Mouse (Mus musculus) heart, adult 8-10 months (tissue): ENCODE data around the gene Gdi2. TPM values are rescaled to one million over a fixed set of nuclear protein-coding genes. Genes with fewer than 3 reads are reported as not detected.

Experiments used
- DNase-seq: peaks from one replicate; pipeline ENCODE4 v3.0.0; 2022; ENCODE audit warnings: low spot score
- total RNA-seq, 4 experiments: library from RNA; stranded (reverse); gene quantifications; 2 replicates each; pipeline ENCODE4 v1.2.4; 2022

Gene Gdi2
- total RNA-seq, 4 experiments from 2014 or later, result 235 to 261 (median 251) TPM

DNA sequence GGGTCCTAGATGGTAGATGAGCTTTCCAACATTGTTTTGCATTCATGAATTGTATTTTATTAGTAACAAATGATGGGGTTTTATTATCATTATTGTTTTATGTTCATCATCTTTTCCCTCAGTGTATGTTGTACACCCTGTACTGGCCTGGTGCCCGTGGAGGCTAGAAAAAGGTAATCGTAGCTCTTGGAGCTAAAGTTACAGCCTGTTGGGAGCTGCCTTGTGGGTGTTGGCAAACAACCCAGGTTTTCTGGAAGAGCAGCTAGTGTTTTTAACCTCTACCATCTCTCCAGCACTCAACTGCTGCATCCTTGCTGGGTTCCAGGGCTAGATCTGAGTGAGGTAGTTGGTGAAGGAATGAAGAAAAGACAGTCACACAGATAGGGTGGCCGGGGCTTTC lies 9.5 kb downstream of the Gdi2 start:
- DNase-seq, result peak; percentile 48

GRCm38 (mm10) chr13:3547856-3548255 lies 10.0 kb downstream of the Gdi2 start:
- DNase-seq, result no peak

DNA sequence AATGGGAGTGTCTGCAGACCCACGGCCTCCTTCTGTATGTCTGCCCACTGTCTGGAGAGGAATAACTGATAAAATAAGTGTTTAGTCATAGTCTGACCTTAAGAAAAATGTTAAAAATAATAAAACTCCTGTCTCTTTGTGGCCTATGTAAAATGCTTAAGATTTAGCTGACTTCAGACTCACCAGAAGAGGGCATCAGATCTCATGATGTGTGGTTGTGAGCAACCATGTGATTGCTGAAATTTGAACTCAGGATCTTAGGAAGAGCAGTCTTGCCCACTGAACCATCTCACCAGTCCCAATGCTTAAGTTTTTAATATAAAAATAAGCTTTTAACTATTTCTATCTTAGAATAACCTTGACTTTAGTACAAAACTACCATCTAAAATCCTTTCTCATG lies 25.3 kb downstream of the Gdi2 start:
- no peak for DNase-seq

GRCm38 (mm10) chr13:3563953-3564352 lies 26.1 kb downstream of the Gdi2 start:
- DNase-seq, result no peak

- DNase-seq, result no peak
Measured at GRCm38 (mm10) chr13:3590789-3591188, 52.9 kb downstream of the Gdi2 start.

DNA sequence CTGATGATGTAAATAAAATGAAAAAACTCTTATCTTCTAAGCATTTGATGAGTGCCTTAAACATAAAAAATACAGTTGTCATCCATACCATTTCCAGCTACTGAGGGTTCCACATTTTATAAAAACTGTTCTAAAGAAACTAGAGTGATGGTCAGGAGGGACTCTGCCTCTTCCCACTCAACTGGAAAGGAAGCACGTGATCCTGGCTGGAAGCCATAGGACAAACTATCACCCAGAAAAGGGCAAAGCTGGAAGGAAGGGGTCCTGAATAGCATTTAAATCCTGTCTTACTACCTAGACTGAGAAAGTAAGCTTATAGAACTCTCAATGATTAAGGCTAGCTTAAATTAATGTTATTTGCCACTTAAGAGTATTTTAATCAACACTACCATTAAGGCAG lies 56.4 kb downstream of the Gdi2 start:
- DNase-seq, result no peak

DNA sequence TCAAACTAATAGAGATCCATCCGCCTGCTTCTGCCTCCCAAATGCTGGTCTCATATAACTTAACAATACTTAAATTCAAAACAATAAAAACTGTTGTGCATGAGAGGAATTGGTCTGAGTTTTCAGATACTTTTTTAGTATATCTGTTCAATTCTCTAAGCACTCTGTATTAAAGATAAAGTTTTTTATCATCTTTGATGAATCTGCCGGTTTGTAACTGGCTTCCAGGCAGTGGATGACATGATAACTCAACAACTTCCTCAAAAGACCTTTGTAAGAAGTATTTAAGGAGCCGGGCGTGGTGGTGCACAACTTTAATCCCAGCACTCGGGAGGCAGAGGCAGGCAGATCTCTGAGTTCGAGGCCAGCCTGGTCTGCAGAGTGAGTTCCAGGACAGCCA lies 58.4 kb downstream of the Gdi2 start:
- DNase-seq, result no peak

GRCm38 (mm10) chr13:3609780-3610117 lies 71.9 kb downstream of the Gdi2 start:
- DNase-seq, result peak; percentile 13

GRCm38 (mm10) chr13:3610118-3610794 lies 72.4 kb downstream of the Gdi2 start:
- peak; percentile 18 for DNase-seq

- peak; percentile 97 for DNase-seq
Measured at GRCm38 (mm10) chr13:3610795-3611438, 73.1 kb downstream of the Gdi2 start, which contains the start of gene Fam208b. Gene Fam208b, minus strand, starts transcription at chr13:3611108.

Other genes starting within 250 kb of the Gdi2 start
- gene Fam208b, start 73.0 kb downstream of the Gdi2 start, total RNA-seq, result 10 to 100 TPM; 10.5 to 14.1 (median 12.5) TPM
- gene Asb13, start 96.0 kb downstream of the Gdi2 start, total RNA-seq, result 10 to 100 TPM in 1 of 4 experiments, 1 to 10 TPM in 3; 8.6 to 11.2 (median 8.8) TPM